Mouse (Mus musculus) testis, adult 2 months (tissue): Measurements from ENCODE around the gene Stum. TPM values are rescaled to one million over a fixed set of nuclear protein-coding genes. Genes with fewer than 3 reads are reported as not detected.

Source experiments
- H3K27ac ChIP-seq: fragments of 200-500 bp; 2 replicates; pipeline ENCODE4 v1.5.1; 2012; ENCODE audit warnings: low read depth, low read length; ENCODE audit not compliant: control insufficient read depth, insufficient read depth
- H3K27me3 ChIP-seq: fragments of 200-500 bp; 2 replicates; pipeline ENCODE4 v1.6.1; 2012; ENCODE audit warnings: mild to moderate bottlenecking, low read length, moderate library complexity; ENCODE audit not compliant: control insufficient read depth, insufficient read depth
- H3K36me3 ChIP-seq: fragments of 200-500 bp; 2 replicates; pipeline ENCODE4 v1.6.1; 2012; ENCODE audit warnings: mild to moderate bottlenecking, low read length; ENCODE audit not compliant: control insufficient read depth, insufficient read depth
- H3K4me1 ChIP-seq: fragments of 200-500 bp; 2 replicates; pipeline ENCODE4 v1.6.1; 2012; ENCODE audit warnings: low read length; ENCODE audit not compliant: control insufficient read depth, insufficient read depth
- H3K4me3 ChIP-seq: fragments of 200-500 bp; 2 replicates; pipeline ENCODE4 v1.5.1; 2012; ENCODE audit warnings: low read depth, mild to moderate bottlenecking, low read length, moderate library complexity, mixed read lengths; ENCODE audit not compliant: control insufficient read depth
- CTCF ChIP-seq: fragments of 200-500 bp; IDR thresholded peaks from 2 replicates; pipeline ENCODE4 v1.5.1; 2012; ENCODE audit warnings: low read depth, mild to moderate bottlenecking, inconsistent platforms, low read length, moderate library complexity; ENCODE audit not compliant: control insufficient read depth, insufficient read depth, insufficient replicate concordance
- POLR2A ChIP-seq: fragments of 200-500 bp; IDR thresholded peaks from 2 replicates; pipeline ENCODE4 v1.6.1; 2012; ENCODE audit warnings: low read depth, mild to moderate bottlenecking, inconsistent platforms, low read length, moderate library complexity; ENCODE audit not compliant: control insufficient read depth
- polyA plus RNA-seq: library from polyadenylated mRNA; depleted of rRNA; stranded (reverse); fragments of >200 nt; gene quantifications from 2 replicates; pipeline ENCODE4 v1.2.3, GENCODE M21; 2012

Stum gene
- polyA plus RNA-seq, 1 experiment = 0.27 TPM

- Histone ChIP-seq H3K4me3 (no peak overlapping the region), H3K36me3 (no peaks in the 10 kb centered on the region), H3K4me1 (peaks cover 5% of the 10 kb centered on the region), H3K27ac (no peak overlapping the region), H3K27me3 (no peaks in the 10 kb centered on the region)
- no peak for TF ChIP-seq POLR2A
- no peak for TF ChIP-seq CTCF
Measured at GRCm38 (mm10) chr1:180492777-180493176, 9.5 kb upstream of the Stum start.

GRCm38 (mm10) chr1:180485346-180485745 lies 2.0 kb upstream of the Stum start:
- Histone ChIP-seq H3K4me3 (no peak overlapping the region), H3K36me3 (no peaks in the 10 kb centered on the region), H3K27ac (no peak overlapping the region), H3K4me1 (peaks cover 6% of the 10 kb centered on the region), H3K27me3 (no peaks in the 10 kb centered on the region)
- no peak for TF ChIP-seq CTCF
- TF ChIP-seq POLR2A = no peak

- Histone ChIP-seq H3K27me3 (no peaks in the 10 kb centered on the region), H3K4me3 (peak overlapping the region; percentile 2; the same call in 1 of the 2 replicates), H3K27ac (no peak overlapping the region)
Measured at GRCm38 (mm10) chr1:180482840-180483398, 385 bp downstream of the Stum start.

GRCm38 (mm10) chr1:180481956-180482355 lies 1.3 kb downstream of the Stum start:
- Histone ChIP-seq H3K36me3 (no peaks in the 10 kb centered on the region), H3K27me3 (no peaks in the 10 kb centered on the region), H3K4me3 (no peak overlapping the region), H3K27ac (no peak overlapping the region), H3K4me1 (peaks cover 6% of the 10 kb centered on the region)
- TF ChIP-seq POLR2A = no peak
- TF ChIP-seq CTCF = no peak

More at GRCm38 (mm10) chr1:180482840-180483398, 385 bp downstream of the Stum start:
- Histone ChIP-seq H3K4me1 (peaks cover 6% of the 10 kb centered on the region), H3K36me3 (no peaks in the 10 kb centered on the region)
- no peak for TF ChIP-seq CTCF
- no peak for TF ChIP-seq POLR2A

GRCm38 (mm10) chr1:180481331-180481730 lies 2.0 kb downstream of the Stum start:
- H3K27me3 ChIP-seq = no peaks in the 10 kb centered on the region
- H3K27ac ChIP-seq = no peak overlapping the region
- H3K4me3 ChIP-seq = no peak overlapping the region
- no peak for TF ChIP-seq POLR2A
- peaks cover 6% of the 10 kb centered on the region for H3K4me1 ChIP-seq
- no peaks in the 10 kb centered on the region for H3K36me3 ChIP-seq

GRCm38 (mm10) chr1:180480325-180480724 lies 3.0 kb downstream of the Stum start:
- H3K4me1 ChIP-seq = peaks cover 6% of the 10 kb centered on the region
- H3K27ac ChIP-seq = no peak overlapping the region
- no peaks in the 10 kb centered on the region for H3K36me3 ChIP-seq
- no peak for TF ChIP-seq CTCF
- H3K4me3 ChIP-seq = no peak overlapping the region
- H3K27me3 ChIP-seq = no peaks in the 10 kb centered on the region

- Histone ChIP-seq H3K27me3 (no peaks in the 10 kb centered on the region), H3K36me3 (no peaks in the 10 kb centered on the region), H3K4me1 (no peaks in the 10 kb centered on the region), H3K27ac (no peak overlapping the region), H3K4me3 (no peak overlapping the region)
- TF ChIP-seq POLR2A (no peak), CTCF (no peak)
Measured at GRCm38 (mm10) chr1:180473566-180473965, 9.7 kb downstream of the Stum start.

- no peak overlapping the region for H3K4me3 ChIP-seq
- TF ChIP-seq CTCF = no peak
- no peak for TF ChIP-seq POLR2A
- no peaks in the 10 kb centered on the region for H3K27me3 ChIP-seq
- no peak overlapping the region for H3K27ac ChIP-seq
- H3K4me1 ChIP-seq = no peaks in the 10 kb centered on the region
- H3K36me3 ChIP-seq = no peaks in the 10 kb centered on the region
Measured at GRCm38 (mm10) chr1:180468004-180468403, 15.3 kb downstream of the Stum start.
